Mouse (Mus musculus) G1E (cell line): ENCODE measurements around the gene Taok2. TPM values are rescaled to one million over a fixed set of nuclear protein-coding genes. Genes with fewer than 3 reads are reported as not detected.
A peak's percentile ranks its signal among the peaks of the same experiment; 100 is the strongest.

Source experiments
- ATAC-seq: 2 replicates; pipeline ENCODE4 v1.8.0; 2016; ENCODE audit warnings: mild to moderate bottlenecking; ENCODE audit not compliant: insufficient number of reproducible peaks, poor library complexity, low FRiP score, severe bottlenecking; ENCODE audit errors: extremely low read depth
- DNase-seq: peaks from one replicate; pipeline ENCODE4 v3.0.0; 2012; ENCODE audit warnings: low spot score
- H3K27me3 ChIP-seq: 2 replicates; pipeline ENCODE4 v1.6.1; 2012; ENCODE audit warnings: mild to moderate bottlenecking, low read length, inconsistent platforms; ENCODE audit not compliant: insufficient read depth
- H3K36me3 ChIP-seq: replicated peaks from 2 replicates; pipeline ENCODE3; 2012; ENCODE audit warnings: mild to moderate bottlenecking, inconsistent platforms
- H3K4me1 ChIP-seq: 2 replicates; pipeline ENCODE4 v1.6.1; 2012; ENCODE audit warnings: low read depth, low read length, inconsistent platforms, mixed read lengths; ENCODE audit not compliant: insufficient read depth
- H3K4me3 ChIP-seq: 2 replicates; pipeline ENCODE4 v1.5.1; 2012; ENCODE audit warnings: low read depth, mild to moderate bottlenecking, inconsistent platforms, low read length, moderate library complexity, mixed read lengths
- H3K9me3 ChIP-seq: replicated peaks from 2 replicates; pipeline ENCODE4 v1.6.1; 2012; ENCODE audit warnings: inconsistent platforms
- CTCF ChIP-seq: IDR thresholded peaks from 2 replicates; pipeline ENCODE4 v1.5.1; 2012; ENCODE audit warnings: low read depth, low read length, inconsistent platforms, mixed read lengths
- GATA1 ChIP-seq: IDR thresholded peaks from 2 replicates; pipeline ENCODE4 v1.6.1; 2012; ENCODE audit warnings: borderline replicate concordance, low read length, inconsistent platforms, mixed read lengths
- GATA2 ChIP-seq: IDR thresholded peaks from 2 replicates; pipeline ENCODE4 v1.6.1; 2012; ENCODE audit warnings: low read depth, low read length, inconsistent platforms, borderline replicate concordance
- POLR2AphosphoS5 ChIP-seq: IDR thresholded peaks from 2 replicates; pipeline ENCODE4 v1.6.1; 2012; ENCODE audit warnings: low read depth, low read length, inconsistent platforms; ENCODE audit not compliant: insufficient replicate concordance
- TAL1 ChIP-seq: conservative IDR thresholded peaks from 2 replicates; pipeline ENCODE4 v1.6.1; 2012; ENCODE audit warnings: low read depth, low read length, inconsistent platforms, mixed read lengths
- polyA plus RNA-seq: library from polyadenylated mRNA; stranded (reverse); fragments of >175 nt; gene quantifications from 2 replicates; pipeline ENCODE4 v1.2.3, GENCODE M21; 2012
- total RNA-seq, 2 experiments: library from RNA; stranded (forward) in 1 of 2; stranded (reverse) in 1 of 2; fragments of 200-1000 nt in 1 of 2; fragments of >200 nt in 1 of 2; fragmentation: Nextera tagmentation in 1 of 2; gene quantifications; 2 replicates each; pipeline ENCODE4 v1.2.3; 2014 to 2017

The Taok2 gene
- total and polyA plus RNA-seq, 3 experiments: 36.2 to 181 (median 53.6) TPM

- H3K27me3 ChIP-seq: no peaks in the 10 kb centered on the region
- peaks cover 75% of the 10 kb centered on the region for H3K4me1 ChIP-seq
- TF ChIP-seq TAL1 (no peak), CTCF (no peak), POLR2AphosphoS5 (no peak; the same call in 1 of the 2 replicates), GATA2 (no peak), GATA1 (no peak)
These were observed 22.2 kb downstream of the Taok2 start, which contains the start of gene Ino80e for GRCm38 (mm10) chr7:126862147-126862784. TSS of gene Ino80e (minus strand) at chr7:126862377.

GRCm38 (mm10) chr7:126861429-126862130 is 22.9 kb downstream of the Taok2 start, which contains the start of gene Hirip3:
TSS of gene Hirip3 (plus strand) at chr7:126861972.
- ATAC-seq (peak; percentile 81), DNase-seq (peak; percentile 93)
- 0 out of 2 replicates have a peak, but pooled peaks cover 3% of the 10 kb centered on the region for H3K9me3 ChIP-seq
- peaks cover 82% of the 10 kb centered on the region for H3K4me1 ChIP-seq
- H3K27me3 ChIP-seq: no peaks in the 10 kb centered on the region
- TF ChIP-seq POLR2AphosphoS5 (no peak), TAL1 (no peak), CTCF (no peak)
- H3K36me3 ChIP-seq: peaks cover 84% of the 10 kb centered on the region
- H3K4me3 ChIP-seq: peak within 1 kb of the TSS; percentile 75

More at GRCm38 (mm10) chr7:126862147-126862784, 22.2 kb downstream of the Taok2 start, which contains the start of gene Ino80e:
- DNase-seq (peak; percentile 84), ATAC-seq (peak; percentile 17; the same call in 1 of the 2 replicates)
- H3K4me3 ChIP-seq: peak within 1 kb of the TSS; percentile 75
- peaks cover 84% of the 10 kb centered on the region for H3K36me3 ChIP-seq
- H3K9me3 ChIP-seq: 0 out of 2 replicates have a peak, but pooled peaks cover 3% of the 10 kb centered on the region

DNA sequence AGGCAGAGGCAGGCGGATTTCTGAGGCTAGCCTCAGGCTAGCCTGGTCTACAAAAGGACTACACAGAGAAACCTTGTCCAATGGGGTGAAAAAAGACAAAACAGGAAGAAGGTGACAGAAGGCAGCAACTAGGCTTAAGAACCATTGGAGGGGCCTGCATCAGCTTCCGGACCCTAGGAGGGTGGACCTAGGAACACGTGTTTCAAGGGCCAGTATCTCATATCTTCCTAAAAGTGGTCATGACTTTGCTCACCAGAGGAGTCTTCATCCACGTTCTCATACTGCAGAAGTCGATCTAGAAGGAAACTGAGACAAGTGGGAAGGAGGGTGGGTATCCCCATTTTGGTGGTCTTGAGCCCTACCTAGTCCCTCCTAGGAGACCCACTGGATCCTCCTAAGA is 23.5 kb downstream of the Taok2 start:
- peaks cover 83% of the 10 kb centered on the region for H3K4me1 ChIP-seq
- TF ChIP-seq GATA2: no peak
- TF ChIP-seq CTCF: no peak
- no peak for TF ChIP-seq GATA1
- TF ChIP-seq TAL1: no peak
- TF ChIP-seq POLR2AphosphoS5: no peak
- H3K9me3 ChIP-seq: 0 out of 2 replicates have a peak, but pooled peaks cover 3% of the 10 kb centered on the region
- ATAC-seq (no peak), DNase-seq (no peak)
- H3K36me3 ChIP-seq: peaks cover 84% of the 10 kb centered on the region
- peak overlapping the region; percentile 75 for H3K4me3 ChIP-seq
- no peaks in the 10 kb centered on the region for H3K27me3 ChIP-seq

- H3K4me1 ChIP-seq: peaks cover 83% of the 10 kb centered on the region
These were observed 27.6 kb downstream of the Taok2 start for GRCm38 (mm10) chr7:126856741-126857420.

DNA sequence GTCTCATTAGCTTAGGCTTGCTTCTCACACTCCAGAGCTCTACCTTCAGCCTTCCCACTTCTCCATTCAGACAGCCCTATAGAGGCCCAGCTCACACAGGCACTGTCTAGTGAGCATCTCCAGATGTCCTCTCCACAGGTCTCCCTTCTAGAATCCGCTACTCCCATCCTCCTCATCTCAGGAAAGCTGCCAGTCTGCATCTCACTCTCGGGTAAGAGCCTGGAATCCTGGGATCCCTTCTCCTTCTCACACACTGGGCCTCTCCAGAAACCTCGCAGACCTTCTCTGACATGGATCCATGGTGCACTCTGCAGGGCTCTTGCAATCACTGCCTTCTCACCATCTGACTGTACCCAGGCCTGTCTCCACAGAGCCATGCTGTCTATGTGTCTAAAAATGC is 28.9 kb downstream of the Taok2 start:
- Histone ChIP-seq H3K27me3 (no peaks in the 10 kb centered on the region), H3K36me3 (peaks cover 100% of the 10 kb centered on the region), H3K4me1 (peaks cover 76% of the 10 kb centered on the region), H3K4me3 (no peak overlapping the region), H3K9me3 (no peaks in the 10 kb centered on the region)
- ATAC-seq: no peak
- TF ChIP-seq POLR2AphosphoS5: no peak
- no peak for TF ChIP-seq GATA1
- TF ChIP-seq TAL1: no peak
- no peak for TF ChIP-seq CTCF
- TF ChIP-seq GATA2: no peak
- DNase-seq: no peak

More at GRCm38 (mm10) chr7:126856741-126857420, 27.6 kb downstream of the Taok2 start:
- peaks cover 93% of the 10 kb centered on the region for H3K36me3 ChIP-seq
- ATAC-seq (no peak), DNase-seq (no peak)
- no peaks in the 10 kb centered on the region for H3K9me3 ChIP-seq
- TF ChIP-seq GATA1 (no peak), POLR2AphosphoS5 (no peak), GATA2 (no peak), TAL1 (no peak), CTCF (no peak)
- H3K4me3 ChIP-seq: peak overlapping the region; percentile 36; the same call in 1 of the 2 replicates
- H3K27me3 ChIP-seq: no peaks in the 10 kb centered on the region

DNA sequence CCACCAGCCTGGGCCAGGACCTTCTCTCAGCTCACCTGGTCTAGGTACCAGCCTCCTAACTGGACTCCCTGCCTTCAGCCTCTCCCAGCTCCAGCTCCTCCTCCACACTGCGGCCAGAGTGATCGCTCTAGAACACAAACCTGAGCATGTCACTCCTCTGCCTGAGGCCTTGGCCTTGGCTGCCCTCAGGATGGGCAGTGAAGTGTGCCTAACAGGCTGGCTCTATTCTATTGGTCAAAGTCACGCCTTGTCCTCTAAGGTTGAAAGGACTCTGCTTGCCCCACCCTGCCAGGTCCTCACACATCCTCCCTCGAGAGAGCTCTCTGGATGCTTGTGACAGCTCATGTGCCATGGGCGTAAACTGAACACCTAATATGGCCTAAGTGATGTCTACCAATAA is 31.0 kb downstream of the Taok2 start:
- Histone ChIP-seq H3K4me3 (no peak overlapping the region), H3K36me3 (peaks cover 83% of the 10 kb centered on the region), H3K9me3 (no peaks in the 10 kb centered on the region), H3K27me3 (peaks cover 19% of the 10 kb centered on the region), H3K4me1 (peaks cover 55% of the 10 kb centered on the region)
- TF ChIP-seq TAL1 (no peak), CTCF (no peak), POLR2AphosphoS5 (no peak), GATA2 (no peak), GATA1 (no peak)
- DNase-seq (no peak), ATAC-seq (no peak)
